Mouse (Mus musculus) spleen, adult 12 weeks (tissue): Measurements from ENCODE around the gene Dnajc8.

ENCODE experiments used
- DNase-seq: peaks from one replicate; pipeline ENCODE4 v3.0.0; 2022; ENCODE audit warnings: low spot score

Dnajc8 gene

GRCm38 (mm10) chr4:132535406-132536121 lies at the start of gene Dnajc8:
TSS of gene Dnajc8 (plus strand) at chr4:132535550.
- peak; percentile 93 for DNase-seq

DNA sequence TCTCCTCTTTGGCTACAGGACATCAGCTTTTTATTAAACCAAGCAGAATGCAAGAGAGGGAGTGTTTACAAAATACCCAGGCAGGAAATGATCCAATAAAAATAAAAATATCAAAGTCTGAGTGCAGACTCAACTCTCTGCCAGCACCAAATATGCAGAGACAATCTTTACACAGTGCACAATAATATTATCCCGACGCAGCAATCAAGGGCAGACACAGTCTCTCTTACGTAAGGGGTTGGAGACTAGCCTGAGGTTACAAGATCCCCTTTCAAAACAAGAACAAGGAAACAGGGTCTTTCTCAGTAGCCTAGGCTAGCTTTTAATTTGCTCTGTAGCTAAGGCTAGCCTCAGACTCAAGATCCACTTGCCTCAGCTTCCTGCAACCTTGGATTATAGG lies 46.8 kb upstream of the Dnajc8 start:
- no peak for DNase-seq

- DNase-seq = no peak
Measured at GRCm38 (mm10) chr4:132488976-132489375, 46.4 kb upstream of the Dnajc8 start.

DNA sequence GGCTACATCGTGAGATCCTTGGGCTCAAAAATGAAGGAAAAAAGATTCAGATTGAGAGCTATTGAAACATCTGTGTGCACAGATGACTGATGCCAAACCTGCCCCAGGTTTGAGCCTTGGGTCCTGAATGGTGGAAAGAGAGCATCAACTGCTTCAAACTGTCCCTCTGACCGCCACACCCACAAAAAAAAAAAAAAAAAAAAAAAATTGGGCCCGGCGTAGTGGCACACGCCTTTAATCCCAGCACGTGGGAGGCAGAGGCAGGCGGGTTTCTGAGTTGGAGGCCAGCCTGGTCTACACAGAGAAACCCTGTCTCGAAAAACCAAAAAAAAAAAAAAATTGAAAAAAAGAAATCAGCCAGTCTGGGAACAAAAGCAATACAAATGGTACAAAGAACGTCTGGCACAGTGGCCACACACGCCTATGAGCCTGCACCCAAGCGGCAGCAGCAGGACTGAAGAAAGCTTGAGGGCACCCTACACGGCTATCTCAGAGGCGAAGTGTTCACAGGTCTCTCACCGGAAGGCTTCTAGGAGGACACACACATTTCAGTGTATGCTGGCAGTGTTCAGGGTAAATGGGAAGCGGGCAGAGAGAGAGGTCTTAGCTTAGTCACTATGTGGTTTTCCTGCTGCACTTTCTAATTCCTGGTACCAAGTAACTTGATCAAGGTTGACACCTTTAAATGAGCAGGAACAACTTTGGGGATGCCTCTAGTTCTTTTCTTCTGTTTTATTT lies 44.9 kb upstream of the Dnajc8 start:
- DNase-seq = no peak

- no peak for DNase-seq
Measured at GRCm38 (mm10) chr4:132491057-132491456, 44.3 kb upstream of the Dnajc8 start.

- no peak for DNase-seq
Measured at GRCm38 (mm10) chr4:132491748-132492147, 43.6 kb upstream of the Dnajc8 start.

DNA sequence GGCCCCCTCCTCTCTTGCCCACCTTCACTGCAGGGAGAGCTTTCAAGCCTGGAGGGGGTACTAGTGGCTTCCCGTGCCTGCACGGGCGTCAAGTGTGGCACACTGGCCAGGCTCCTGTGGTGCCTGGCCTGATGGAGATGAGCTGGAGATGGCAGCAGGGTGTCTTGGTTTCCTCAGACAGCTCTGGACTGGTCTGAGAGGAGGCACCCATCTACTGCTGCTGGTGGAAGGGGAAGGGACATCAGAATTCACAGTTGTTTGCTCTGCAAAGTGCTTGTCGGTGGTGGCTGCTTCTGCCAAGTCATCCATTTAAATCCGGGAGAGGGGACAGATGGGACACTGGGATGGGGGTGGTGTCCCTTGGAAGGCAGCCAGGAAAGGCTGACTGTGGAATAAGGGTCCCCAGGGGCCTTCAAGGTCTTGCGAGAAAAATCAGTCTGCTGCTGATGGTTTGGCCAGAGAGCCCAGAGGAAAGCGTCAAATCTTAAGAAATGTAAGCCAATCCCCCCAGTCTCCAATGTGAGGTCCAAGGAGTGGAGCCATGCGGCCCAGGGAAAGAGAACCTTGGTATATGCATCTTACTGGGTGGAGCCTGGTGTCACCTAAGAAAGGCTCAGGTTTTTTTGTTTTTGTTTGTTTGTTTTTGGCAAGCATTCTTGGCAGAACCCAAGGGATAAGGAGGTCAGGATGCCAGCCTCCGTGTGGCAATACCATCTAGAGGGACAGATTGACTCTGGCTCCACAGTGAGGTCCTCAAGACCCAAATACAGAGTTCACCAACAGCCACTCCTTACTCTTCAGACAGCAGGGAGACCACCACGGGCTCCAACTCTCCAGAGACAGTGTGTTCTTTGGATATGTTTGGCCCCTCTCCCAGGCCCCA lies 42.9 kb upstream of the Dnajc8 start:
- DNase-seq = no peak

- DNase-seq = no peak
Measured at GRCm38 (mm10) chr4:132494271-132494918, 41.0 kb upstream of the Dnajc8 start.

DNA sequence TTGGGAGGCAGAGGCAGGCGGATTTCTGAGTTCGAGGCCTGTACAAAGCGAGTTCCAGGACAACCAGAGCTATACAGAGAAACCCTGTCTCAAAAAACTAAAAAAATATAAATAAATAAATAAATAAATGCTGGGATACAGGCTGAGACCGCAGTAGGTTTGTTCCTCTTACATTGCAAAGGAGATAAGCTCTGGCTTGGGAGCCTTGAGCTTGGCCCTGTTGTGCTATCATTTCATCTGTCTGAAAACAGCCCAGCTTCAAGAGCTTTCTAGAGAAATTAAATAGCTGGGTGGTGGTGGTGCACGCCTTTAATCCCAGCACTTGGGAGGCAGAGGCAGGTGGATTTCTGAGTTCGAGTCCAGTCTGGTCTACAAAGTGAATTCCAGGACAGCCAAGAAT lies 33.7 kb upstream of the Dnajc8 start:
- DNase-seq = no peak

DNA sequence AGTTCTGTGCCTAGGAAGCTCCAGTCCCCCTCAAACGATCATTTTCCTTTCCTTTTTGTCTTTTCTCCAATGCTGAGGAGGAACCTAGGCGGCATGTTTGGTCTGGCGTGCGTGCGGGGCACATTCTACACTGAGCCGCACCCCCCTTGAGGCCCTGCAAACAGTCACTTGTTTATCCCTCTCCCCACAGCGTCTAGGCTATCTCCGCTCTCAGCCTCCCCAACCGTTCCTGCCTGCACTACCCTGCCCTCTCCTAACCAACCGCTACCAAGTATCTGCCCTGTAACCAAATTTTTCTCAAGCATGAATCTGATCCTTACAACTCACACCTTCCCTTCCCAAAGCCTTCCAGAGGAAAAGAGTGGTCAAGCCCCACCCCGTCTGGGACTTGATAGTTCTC lies 32.0 kb upstream of the Dnajc8 start:
- no peak for DNase-seq

GRCm38 (mm10) chr4:132505034-132505738 lies 30.2 kb upstream of the Dnajc8 start:
- no peak for DNase-seq

DNA sequence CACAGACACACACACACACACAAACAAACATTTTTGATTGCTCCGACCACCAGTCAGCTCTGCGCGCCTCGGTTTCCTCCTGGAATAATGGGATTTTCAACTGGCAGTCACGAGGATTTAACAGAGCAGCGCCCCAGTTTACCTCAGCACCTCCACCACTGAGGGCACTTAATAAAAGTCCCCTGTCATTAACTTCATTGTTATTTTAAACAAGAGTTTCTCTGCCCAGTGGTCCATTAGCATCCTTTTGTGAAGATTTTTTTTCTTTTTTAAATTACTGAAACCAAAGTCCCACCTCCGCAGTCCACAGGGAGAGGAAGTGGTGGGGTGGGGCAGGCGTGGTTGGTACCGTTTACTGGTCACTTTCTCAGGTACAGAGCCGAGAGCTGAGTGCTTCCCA lies 29.6 kb upstream of the Dnajc8 start:
- no peak for DNase-seq

DNA sequence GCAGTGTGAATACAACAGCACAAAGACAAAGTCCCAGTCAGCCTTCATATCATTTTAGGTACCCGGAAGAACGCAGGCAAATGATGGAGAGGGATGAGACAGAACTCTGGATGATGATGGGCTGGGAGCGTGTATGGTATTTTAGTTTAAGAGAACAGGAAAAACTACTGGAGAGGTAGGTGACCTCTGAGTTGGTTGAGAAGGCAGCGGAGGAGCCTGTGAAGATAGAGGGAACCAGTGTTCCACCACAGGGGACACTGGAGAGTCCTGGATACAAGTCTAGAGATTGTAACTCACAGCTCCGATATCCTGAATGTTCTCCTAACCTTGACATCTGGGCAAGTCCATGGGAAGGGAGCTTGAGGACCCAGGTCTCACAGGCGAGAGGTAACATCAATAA lies 29.1 kb upstream of the Dnajc8 start:
- DNase-seq = no peak

DNA sequence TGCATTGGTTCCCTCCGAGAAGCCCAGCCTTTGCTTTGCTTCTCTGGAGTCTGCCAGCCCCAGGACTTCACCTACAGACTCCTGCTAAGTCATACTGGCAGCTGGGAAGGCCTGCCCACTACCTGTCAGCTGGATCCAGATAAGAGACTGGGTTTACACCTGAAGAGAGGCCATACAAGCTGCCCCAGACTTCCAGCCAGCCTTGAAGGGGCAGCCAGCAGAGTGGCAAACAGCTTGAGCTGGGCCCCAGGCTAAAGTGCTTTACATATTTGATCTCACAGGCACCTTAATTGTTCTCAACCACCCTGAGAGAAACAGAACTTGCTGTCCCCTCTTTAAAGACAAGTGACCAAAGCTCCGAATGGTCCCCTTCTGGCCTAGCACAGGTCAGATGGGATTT lies 28.1 kb upstream of the Dnajc8 start:
- no peak for DNase-seq

- no peak for DNase-seq
Measured at GRCm38 (mm10) chr4:132509621-132510296, 25.6 kb upstream of the Dnajc8 start.

- DNase-seq = peak; percentile 96
Measured at GRCm38 (mm10) chr4:132510352-132510798, 25.0 kb upstream of the Dnajc8 start, which contains the start of gene Sesn2. TSS of gene Sesn2 (minus strand) at chr4:132510501.

DNA sequence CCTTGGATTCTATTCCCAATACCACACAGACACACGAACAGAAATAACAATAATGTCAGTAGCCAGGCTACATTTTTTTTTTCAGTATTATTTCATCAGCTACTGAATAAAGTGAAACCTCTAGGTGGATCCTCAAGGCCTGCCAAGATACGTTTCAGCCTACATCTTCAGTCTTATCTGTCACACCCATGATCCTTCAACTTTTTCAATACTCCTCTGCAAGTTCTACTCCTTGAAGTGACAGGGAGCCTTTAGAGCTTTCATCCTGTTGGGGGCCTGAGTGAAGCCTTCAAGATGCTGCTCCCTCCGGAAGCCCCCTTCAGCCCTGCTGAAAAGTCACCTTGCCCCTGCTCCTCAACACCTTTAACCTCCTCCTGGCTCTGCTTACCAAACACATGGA lies 23.3 kb upstream of the Dnajc8 start:
- no peak for DNase-seq

GRCm38 (mm10) chr4:132513395-132514273 lies 21.7 kb upstream of the Dnajc8 start:
- DNase-seq = no peak

DNA sequence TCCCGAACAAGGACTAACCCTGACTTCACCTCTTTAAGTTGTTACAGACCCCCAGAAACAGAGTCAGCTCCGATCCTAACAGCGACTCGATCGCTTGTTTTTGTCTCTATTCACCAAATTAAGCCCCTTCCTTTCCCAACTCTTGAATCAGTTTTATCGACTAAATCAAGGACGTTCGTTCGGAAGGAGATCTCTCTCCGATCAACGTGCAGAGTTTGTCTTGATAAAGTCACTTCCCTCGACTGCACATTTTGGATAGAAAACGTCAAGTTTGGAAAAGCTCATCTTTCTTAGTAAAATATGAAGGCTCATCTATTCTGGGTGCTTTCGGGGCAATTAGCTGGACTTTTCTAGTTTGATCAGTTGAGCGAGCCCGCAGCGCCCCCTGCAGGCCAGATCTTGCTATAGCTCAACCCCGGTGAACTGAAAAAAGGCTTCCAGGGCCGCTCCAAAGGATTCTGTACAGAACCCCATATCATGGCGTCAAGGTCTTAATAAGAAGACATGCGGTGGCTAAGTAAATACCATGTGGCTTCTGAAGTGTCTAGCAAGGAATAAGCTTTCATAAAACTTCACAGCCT lies 20.7 kb upstream of the Dnajc8 start:
- DNase-seq = peak; percentile 84
